Mouse (Mus musculus): ENCODE results near the gene Cd6.

Cd6 gene

GRCm38 (mm10) chr19:10758708-10759107 lies 71.2 kb downstream of the Cd6 start:
- CTCF ChIA-PET, result no interaction called here
- POLR2A ChIA-PET, result interaction anchor here in 1 of 4 experiments (1.1 to 1.3 kb wide), 3 partner anchors 10 to 38 kb away, joined by 3 to 4 read pairs (median 3); no protein-coding TSS in a partner anchor

- ChIA-PET POLR2A (no interaction called here), CTCF (no interaction called here)
Observed at GRCm38 (mm10) chr19:10757526-10757925, 72.3 kb downstream of the Cd6 start.

- CTCF ChIA-PET, result no interaction called here
- POLR2A ChIA-PET, result no interaction called here
Observed at GRCm38 (mm10) chr19:10757125-10757524, 72.7 kb downstream of the Cd6 start.

GRCm38 (mm10) chr19:10752646-10753045 lies 77.2 kb downstream of the Cd6 start:
- CTCF ChIA-PET, result interaction anchor here in 1 of 4 experiments (0.6 kb wide), 1 partner anchor 103 kb away, joined by 5 read pairs; no protein-coding TSS in a partner anchor
- POLR2A ChIA-PET, result interaction anchor here in 1 of 4 experiments (0.8 kb wide), 1 partner anchor 847 kb away, joined by 6 read pairs; no protein-coding TSS in a partner anchor

GRCm38 (mm10) chr19:10752106-10752505 lies 77.8 kb downstream of the Cd6 start:
- POLR2A ChIA-PET, result interaction anchor here in 1 of 4 experiments (0.8 kb wide), 1 partner anchor 846 kb away, joined by 6 read pairs; no protein-coding TSS in a partner anchor
- CTCF ChIA-PET, result interaction anchor here in 1 of 4 experiments (0.5 kb wide), 1 partner anchor 52 kb away, joined by 5 read pairs; no protein-coding TSS in a partner anchor

GRCm38 (mm10) chr19:10751607-10752006 lies 78.3 kb downstream of the Cd6 start:
- ChIA-PET POLR2A (interaction anchor here in 1 of 4 experiments (0.8 kb wide), 1 partner anchor 846 kb away, joined by 6 read pairs; no protein-coding TSS in a partner anchor), CTCF (interaction anchor here in 3 of 4 experiments (0.5 to 1.0 kb wide), 3 partner anchors 32 to 224 kb away, joined by 3 to 29 read pairs (median 5); no protein-coding TSS in a partner anchor)

GRCm38 (mm10) chr19:10750161-10750560 lies 79.7 kb downstream of the Cd6 start:
- POLR2A ChIA-PET, result no interaction called here
- CTCF ChIA-PET, result no interaction called here

- POLR2A ChIA-PET, result interaction anchor here in 1 of 4 experiments (0.9 to 1.1 kb wide), 2 partner anchors 9 to 59 kb away, joined by 4 read pairs; no protein-coding TSS in a partner anchor
- CTCF ChIA-PET, result interaction anchor here in 1 of 4 experiments (0.9 kb wide), 1 partner anchor 39 kb away, joined by 3 read pairs; no protein-coding TSS in a partner anchor
Observed at GRCm38 (mm10) chr19:10749295-10749694, 80.6 kb downstream of the Cd6 start.

GRCm38 (mm10) chr19:10748401-10749102 lies 81.3 kb downstream of the Cd6 start:
- ChIA-PET POLR2A (interaction anchor here in 1 of 4 experiments (0.5 to 1.1 kb wide), 3 partner anchors 10 to 288 kb away, joined by 3 to 4 read pairs (median 4); no protein-coding TSS in a partner anchor), CTCF (interaction anchor here in 3 of 4 experiments (0.5 to 0.9 kb wide), 3 partner anchors 38 to 158 kb away, joined by 3 to 6 read pairs (median 3); no protein-coding TSS in a partner anchor)

- POLR2A ChIA-PET, result no interaction called here
- CTCF ChIA-PET, result interaction anchor here in 1 of 4 experiments (0.5 kb wide), 1 partner anchor 190 kb away, joined by 3 read pairs; no protein-coding TSS in a partner anchor
Observed at GRCm38 (mm10) chr19:10747718-10748117, 82.1 kb downstream of the Cd6 start.

GRCm38 (mm10) chr19:10747182-10747581 lies 82.7 kb downstream of the Cd6 start:
- CTCF ChIA-PET, result interaction anchor here in 1 of 4 experiments (0.5 kb wide), 1 partner anchor 191 kb away, joined by 3 read pairs; no protein-coding TSS in a partner anchor
- POLR2A ChIA-PET, result no interaction called here

- ChIA-PET CTCF (interaction anchor here in 1 of 4 experiments (0.5 kb wide), 1 partner anchor 516 kb away, joined by 6 read pairs; no protein-coding TSS in a partner anchor), POLR2A (no interaction called here)
Observed at GRCm38 (mm10) chr19:10742565-10742964, 87.3 kb downstream of the Cd6 start.

GRCm38 (mm10) chr19:10742145-10742544 lies 87.7 kb downstream of the Cd6 start:
- CTCF ChIA-PET, result interaction anchor here in 1 of 4 experiments (0.5 kb wide), 1 partner anchor 516 kb away, joined by 6 read pairs; no protein-coding TSS in a partner anchor
- POLR2A ChIA-PET, result no interaction called here

- POLR2A ChIA-PET, result interaction anchor here in 2 of 4 experiments (1.0 to 1.2 kb wide), 2 partner anchors 16 to 30 kb away, joined by 3 read pairs; no protein-coding TSS in a partner anchor
- CTCF ChIA-PET, result interaction anchor here in 3 of 4 experiments (0.7 to 1.3 kb wide), 3 partner anchors 25 to 364 kb away, joined by 3 to 5 read pairs (median 4); no protein-coding TSS in a partner anchor
Observed at GRCm38 (mm10) chr19:10740641-10741440, 89.0 kb downstream of the Cd6 start.

GRCm38 (mm10) chr19:10739916-10740315 lies 89.9 kb downstream of the Cd6 start:
- CTCF ChIA-PET, result interaction anchor here in 1 of 4 experiments (1.3 kb wide), 1 partner anchor 30 kb away, joined by 5 read pairs; no protein-coding TSS in a partner anchor
- POLR2A ChIA-PET, result interaction anchor here in 1 of 4 experiments (0.8 kb wide), 1 partner anchor 12 kb away, joined by 4 read pairs; no protein-coding TSS in a partner anchor
